Mouse (Mus musculus) left cerebral cortex, postnatal 4 days (tissue): ENCODE measurements around the gene Trim46. TPM values are rescaled to one million over a fixed set of nuclear protein-coding genes. Genes with fewer than 3 reads are reported as not detected.

Experiments
- DNase-seq: peaks from one replicate; pipeline ENCODE4 v3.0.0-alpha.2; 2022
- intact Hi-C: fragments of 180-260 bp; cut with DNase I; formaldehyde crosslinking; loops from one replicate; pipeline ENCODE4 v1.15.1; 2025
- total RNA-seq, 2 experiments: library from RNA; stranded (reverse); gene quantifications; 2 replicates each; pipeline ENCODE4 v1.2.3; 2021

The Trim46 gene
- total RNA-seq, 2 experiments from 2014 or later, result 128 to 133 TPM

- intact Hi-C loops, result no loop called here
Observed at GRCm38 (mm10) chr3:89276061-89276460, 30.0 kb upstream of the Trim46 start.

DNA sequence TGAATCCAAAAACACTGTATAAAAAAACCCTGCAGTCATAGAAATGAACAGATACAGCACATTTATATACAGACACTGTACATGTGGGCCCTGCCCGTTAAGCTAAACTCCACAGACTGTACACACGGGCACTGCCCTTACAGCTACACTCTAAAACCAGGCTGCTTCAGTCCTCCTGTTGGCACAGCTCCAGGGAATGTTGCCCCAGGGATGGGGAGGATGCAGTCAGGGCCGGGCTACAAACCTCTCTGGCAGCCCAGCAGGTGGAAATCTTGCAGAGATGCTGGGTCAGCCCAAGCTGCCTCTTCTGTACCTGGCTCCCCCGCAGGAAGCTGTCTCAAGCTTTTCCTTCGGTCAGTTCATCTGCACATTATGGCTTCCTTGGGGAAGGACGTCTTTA is 25.7 kb upstream of the Trim46 start:
- DNase-seq, result peak; percentile 47
- intact Hi-C loops, result no loop called here

More at GRCm38 (mm10) chr3:89276061-89276460, 30.0 kb upstream of the Trim46 start:
- no peak for DNase-seq

DNA sequence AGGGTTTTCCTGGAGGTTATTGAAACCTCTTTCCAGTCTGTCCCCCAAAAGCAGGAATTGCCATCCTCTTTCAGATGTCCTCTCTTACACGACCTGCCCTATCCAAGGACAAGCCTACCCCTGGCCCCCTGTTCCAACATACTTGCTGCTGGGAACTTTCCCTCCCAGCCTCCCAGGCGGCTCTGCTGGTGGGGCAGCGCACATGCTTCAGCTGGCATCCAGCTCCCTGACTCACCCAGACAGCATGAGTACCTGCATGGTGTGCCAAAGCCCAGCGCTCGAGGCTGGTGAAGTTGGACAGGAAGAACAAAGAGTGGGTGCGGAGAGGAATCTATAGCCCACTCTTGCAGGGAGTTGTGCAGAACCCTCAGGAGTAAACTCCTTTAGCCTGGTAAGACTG is 24.8 kb upstream of the Trim46 start:
- intact Hi-C loops, result no loop called here
- peak; percentile 53 for DNase-seq

DNA sequence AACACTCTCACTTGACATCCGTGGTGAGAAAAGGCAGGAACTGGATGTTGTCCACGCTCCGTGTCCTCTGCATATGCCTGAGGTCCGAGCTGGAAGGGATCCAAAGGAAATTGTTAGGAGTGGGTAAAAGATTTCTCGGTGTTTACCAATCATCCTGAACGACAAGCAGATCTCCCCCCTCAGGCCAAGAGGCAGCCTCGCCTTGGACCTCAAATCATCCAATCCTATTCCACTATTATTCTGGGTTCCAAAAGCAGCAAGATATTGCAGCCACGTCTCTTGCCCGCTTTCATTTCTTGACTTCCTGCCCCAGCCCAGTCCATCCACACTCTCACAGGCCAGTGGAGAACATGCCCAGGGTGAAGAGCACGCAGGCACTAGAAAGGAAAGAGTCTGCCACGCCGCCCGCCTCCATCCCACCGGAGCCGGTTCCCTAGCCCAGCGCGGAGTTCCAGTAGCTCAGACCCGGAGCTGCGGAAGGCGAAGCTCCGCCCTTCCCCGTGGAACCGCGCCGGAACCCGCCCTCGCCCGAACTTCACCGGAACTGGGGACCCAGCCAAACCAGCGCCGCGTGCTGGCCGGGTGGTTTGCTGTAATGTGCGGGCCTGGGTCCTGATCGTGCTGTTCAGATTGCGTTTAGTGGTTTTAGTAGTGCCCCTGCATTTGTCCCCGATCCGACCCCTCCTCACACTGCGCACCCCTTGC is 24.1 kb upstream of the Trim46 start, which contains the start of gene Slc50a1:
Gene Slc50a1, minus strand, starts transcription at position 520 of the 705 bp plus-strand sequence.
- intact Hi-C loops, result no loop called here
- DNase-seq, result peak; percentile 86

GRCm38 (mm10) chr3:89268916-89269315 is 22.8 kb upstream of the Trim46 start:
- no peak for DNase-seq
- intact Hi-C loops, result no loop called here

- intact Hi-C loops, result no loop called here
- DNase-seq, result peak; percentile 72
Observed at GRCm38 (mm10) chr3:89266439-89266893, 20.4 kb upstream of the Trim46 start.

- intact Hi-C loops, result no loop called here
- no peak for DNase-seq
Observed at GRCm38 (mm10) chr3:89262417-89262816, 16.3 kb upstream of the Trim46 start.

- no peak for DNase-seq
- intact Hi-C loops, result no loop called here
Observed at GRCm38 (mm10) chr3:89260211-89260610, 14.1 kb upstream of the Trim46 start.

- intact Hi-C loops, result no loop called here
- DNase-seq, result no peak
Observed at GRCm38 (mm10) chr3:89259076-89259475, 13.0 kb upstream of the Trim46 start, which contains the start of gene Dpm3. TSS of gene Dpm3 (plus strand) at chr3:89259358.

DNA sequence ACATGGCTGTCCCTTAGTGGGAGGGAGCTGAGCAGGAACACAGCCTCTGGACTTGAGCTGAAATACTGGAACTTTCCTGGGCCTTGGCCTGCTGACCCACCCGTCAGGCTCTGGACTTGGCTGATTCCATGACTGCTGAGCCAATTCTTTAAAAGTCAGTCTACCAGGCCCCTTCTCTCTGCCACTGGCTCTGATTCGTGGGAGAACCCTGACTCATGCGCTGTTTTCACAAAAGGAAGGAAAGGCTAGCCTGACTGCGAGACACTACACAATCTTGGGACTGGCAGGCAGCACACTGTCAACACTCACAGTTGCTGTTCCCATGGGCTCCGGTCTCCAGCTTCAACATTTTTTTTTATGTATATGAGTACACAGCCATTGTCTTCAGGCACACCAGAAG is 10.1 kb upstream of the Trim46 start:
- intact Hi-C loops, result no loop called here
- no peak for DNase-seq

- no peak for DNase-seq
Observed at GRCm38 (mm10) chr3:89254994-89255393, 8.9 kb upstream of the Trim46 start.

GRCm38 (mm10) chr3:89251365-89251895 is 5.3 kb upstream of the Trim46 start:
- intact Hi-C loops, result no loop called here
- peak; percentile 18 for DNase-seq

More at GRCm38 (mm10) chr3:89254994-89255393, 8.9 kb upstream of the Trim46 start:
- intact Hi-C loops, result no loop called here

GRCm38 (mm10) chr3:89250435-89251040 is 4.4 kb upstream of the Trim46 start:
- intact Hi-C loops, result no loop called here
- DNase-seq, result peak; percentile 57

- DNase-seq, result no peak
- intact Hi-C loops, result loop anchor here (5.0 kb wide), 1 partner anchor 35 kb away; the partner anchor contains the start of gene Efna1
Observed at GRCm38 (mm10) chr3:89247466-89247865, 1.4 kb upstream of the Trim46 start.

GRCm38 (mm10) chr3:89245688-89246171 is 379 bp downstream of the Trim46 start, which contains the start of gene Krtcap2:
TSS of gene Krtcap2 (plus strand) at chr3:89245966.
- peak; percentile 77 for DNase-seq
- intact Hi-C loops, result loop anchor here (5.0 kb wide), 1 partner anchor 37 kb away; the partner anchor contains the start of gene Efna1

DNA sequence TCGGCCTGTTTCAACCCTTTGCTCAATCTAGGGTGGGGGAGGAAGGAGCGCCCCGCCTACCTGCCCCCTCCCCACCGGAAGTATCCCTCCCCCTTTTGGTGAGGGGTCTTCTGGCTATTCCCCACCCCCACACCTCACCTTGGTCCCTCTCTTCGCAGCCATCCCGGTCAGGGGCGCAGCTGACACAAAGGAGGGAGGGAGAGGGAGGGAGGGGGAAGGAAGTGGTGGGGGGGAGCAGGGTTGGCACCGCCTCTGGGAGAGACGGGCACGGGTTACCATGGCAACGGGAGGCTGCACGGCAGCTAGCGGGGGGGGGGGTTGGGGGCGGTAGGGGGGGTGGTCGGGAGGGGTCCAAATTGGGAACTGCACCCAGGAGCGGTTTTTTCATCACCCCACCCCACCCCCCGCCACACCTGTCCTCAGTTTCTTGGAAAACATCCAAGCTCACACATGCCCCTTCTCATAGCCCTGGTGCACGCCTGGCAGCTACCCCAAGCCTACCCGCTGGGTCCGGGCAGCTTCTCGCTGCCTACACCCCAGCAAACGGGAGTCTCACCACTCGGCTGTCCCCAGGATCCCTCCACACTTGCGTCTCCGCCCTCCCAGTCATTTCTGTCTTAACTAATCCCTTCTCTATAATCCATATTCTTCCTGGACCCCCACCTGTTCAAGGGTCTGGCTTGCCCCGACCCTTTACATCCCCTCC is 974 bp downstream of the Trim46 start:
- DNase-seq, result peak; percentile 93
- intact Hi-C loops, result loop anchor here (5.0 kb wide), 1 partner anchor 37 kb away; the partner anchor contains the start of gene Efna1

DNA sequence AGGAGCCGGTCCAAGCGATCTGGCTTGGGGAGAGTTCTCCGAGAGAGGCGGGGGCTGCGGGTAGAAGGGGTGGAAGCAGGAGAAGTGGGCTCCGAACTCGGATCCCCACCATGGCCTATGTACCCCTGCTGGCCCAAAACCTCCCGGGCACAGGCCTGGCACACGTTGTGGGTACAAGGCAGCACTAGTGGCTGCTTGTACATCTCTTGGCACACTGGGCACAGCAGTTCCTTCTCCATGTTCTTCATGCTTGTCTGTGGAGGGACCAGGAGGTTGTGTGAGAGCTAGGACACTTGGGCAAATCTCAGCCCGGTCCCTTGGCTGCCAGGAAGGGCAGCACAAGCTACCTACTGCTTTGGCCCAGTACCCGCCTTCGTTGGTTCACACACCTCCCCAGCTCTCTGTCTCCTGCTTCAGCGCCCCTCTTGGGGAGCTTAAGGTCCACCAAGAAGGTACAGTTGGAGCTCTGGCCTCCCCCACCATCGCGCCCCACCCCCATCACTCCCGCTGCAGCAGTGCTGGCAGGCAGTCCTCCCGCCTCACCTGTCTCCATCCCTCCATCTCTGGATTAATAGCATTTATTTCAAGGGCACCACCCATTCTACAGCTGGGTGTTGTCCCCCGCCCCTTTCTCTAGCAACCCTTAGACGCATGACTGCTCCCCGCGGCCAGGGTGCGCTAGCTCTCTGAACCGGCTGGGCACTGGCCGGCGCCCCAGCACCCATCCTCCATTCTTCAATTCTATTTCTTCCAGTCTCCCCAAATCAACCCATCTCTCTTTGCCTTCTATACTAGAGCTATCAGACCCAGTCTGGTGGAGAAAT is 1.7 kb downstream of the Trim46 start:
- peak; percentile 58 for DNase-seq
- intact Hi-C loops, result no loop called here

DNA sequence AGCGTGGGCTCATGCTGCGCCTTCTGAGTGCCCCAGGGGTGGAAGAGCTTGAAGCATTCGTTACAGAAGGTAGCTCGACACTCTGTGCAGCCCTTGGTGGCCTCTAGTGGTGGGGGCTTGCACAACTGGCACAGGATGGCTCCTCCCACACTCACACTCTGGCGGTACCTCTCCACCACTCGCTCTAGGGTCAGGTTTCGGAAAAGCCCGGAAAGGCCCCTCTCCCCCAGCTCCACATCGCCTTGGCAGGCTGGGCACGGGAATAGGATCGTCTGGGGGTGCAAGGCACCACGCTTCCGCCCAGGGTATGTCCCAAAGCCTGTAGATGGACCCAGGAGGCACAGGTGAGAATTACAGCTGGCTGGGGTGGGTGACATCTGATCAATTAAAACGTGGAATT is 2.5 kb downstream of the Trim46 start:
- intact Hi-C loops, result no loop called here
- peak; percentile 42 for DNase-seq

GRCm38 (mm10) chr3:89242331-89242895 is 3.7 kb downstream of the Trim46 start:
- intact Hi-C loops, result no loop called here
- DNase-seq, result peak; percentile 73
